Mouse (Mus musculus) small intestine, adult 2 months (tissue): Measurements from ENCODE around the gene Hpn. TPM values are rescaled to one million over a fixed set of nuclear protein-coding genes. Genes with fewer than 3 reads are reported as not detected.

ENCODE experiments used
- H3K27ac ChIP-seq: fragments of 200-500 bp; 2 replicates; pipeline ENCODE4 v1.5.1; 2012; ENCODE audit warnings: low read depth, low read length, control low read depth, inconsistent platforms; ENCODE audit not compliant: insufficient read depth
- H3K27me3 ChIP-seq: fragments of 200-500 bp; 2 replicates; pipeline ENCODE4 v1.6.1; 2012; ENCODE audit warnings: mild to moderate bottlenecking, moderate library complexity, low read length, inconsistent platforms; ENCODE audit not compliant: control insufficient read depth, insufficient read depth
- H3K36me3 ChIP-seq: fragments of 200-500 bp; 2 replicates; pipeline ENCODE4 v1.6.1; 2012; ENCODE audit warnings: mild to moderate bottlenecking, low read length, control low read depth, inconsistent platforms; ENCODE audit not compliant: control insufficient read depth, insufficient read depth
- H3K4me1 ChIP-seq: fragments of 200-500 bp; 2 replicates; pipeline ENCODE4 v1.6.1; 2012; ENCODE audit warnings: low read length, inconsistent platforms, mixed read lengths; ENCODE audit not compliant: control insufficient read depth, insufficient read depth, insufficient read length
- H3K4me3 ChIP-seq: fragments of 200-500 bp; 2 replicates; pipeline ENCODE4 v1.5.1; 2012; ENCODE audit warnings: low read depth, mild to moderate bottlenecking, control low read depth, inconsistent platforms, low read length, moderate library complexity
- CTCF ChIP-seq: fragments of 200-500 bp; IDR thresholded peaks from 2 replicates; pipeline ENCODE4 v1.5.1; 2012; ENCODE audit warnings: low read depth, mild to moderate bottlenecking, control low read depth, inconsistent platforms, low read length, moderate library complexity, mixed read lengths; ENCODE audit not compliant: insufficient replicate concordance, insufficient read length; ENCODE audit errors: extremely low read depth
- POLR2A ChIP-seq: fragments of 200-500 bp; IDR thresholded peaks from 2 replicates; pipeline ENCODE4 v1.6.1; 2012; ENCODE audit warnings: low read depth, mild to moderate bottlenecking, control low read depth, inconsistent platforms, low read length, moderate library complexity
- WGBS: fragments of 180-500 bp; shearing (Covaris S2); methylation state at CpG from one replicate; pipeline ENCODE4 v1.1.7; 2018; 5-methylcytosine and 5-hydroxymethylcytosine counted together
- polyA plus RNA-seq: library from polyadenylated mRNA; depleted of rRNA; stranded (reverse); fragments of >200 nt; gene quantifications from 2 replicates; pipeline ENCODE4 v1.2.3, GENCODE M21; 2012

Hpn gene
- polyA plus RNA-seq, 1 experiment = 4.2 TPM

DNA sequence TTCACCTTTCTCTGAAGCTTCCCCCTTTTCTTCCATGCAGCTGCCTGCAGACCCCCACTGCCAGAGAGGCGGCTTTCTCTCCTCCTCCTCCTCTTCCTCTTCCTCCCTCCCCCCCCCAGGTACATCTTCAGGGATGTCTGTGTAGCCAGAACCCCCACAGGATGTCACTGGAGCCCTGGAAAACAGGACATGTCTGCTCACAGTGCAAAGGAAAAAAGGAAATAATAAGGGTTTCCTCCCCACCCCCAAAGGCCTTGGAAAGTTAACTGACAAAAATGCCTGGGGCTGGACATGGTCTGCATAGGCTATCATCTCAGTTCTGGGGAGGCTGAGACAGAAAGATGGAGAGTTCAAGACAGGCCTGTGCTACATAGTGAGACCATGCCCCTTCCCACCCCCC lies 34.0 kb downstream of the Hpn start:
- Histone ChIP-seq H3K27ac (no peak overlapping the region), H3K4me3 (no peak overlapping the region), H3K36me3 (no peaks in the 10 kb centered on the region), H3K4me1 (no peaks in the 10 kb centered on the region), H3K27me3 (no peaks in the 10 kb centered on the region)
- WGBS = 80% methylated on average over 1 of the region's 1 CpGs
- TF ChIP-seq POLR2A (no peak), CTCF (no peak)

DNA sequence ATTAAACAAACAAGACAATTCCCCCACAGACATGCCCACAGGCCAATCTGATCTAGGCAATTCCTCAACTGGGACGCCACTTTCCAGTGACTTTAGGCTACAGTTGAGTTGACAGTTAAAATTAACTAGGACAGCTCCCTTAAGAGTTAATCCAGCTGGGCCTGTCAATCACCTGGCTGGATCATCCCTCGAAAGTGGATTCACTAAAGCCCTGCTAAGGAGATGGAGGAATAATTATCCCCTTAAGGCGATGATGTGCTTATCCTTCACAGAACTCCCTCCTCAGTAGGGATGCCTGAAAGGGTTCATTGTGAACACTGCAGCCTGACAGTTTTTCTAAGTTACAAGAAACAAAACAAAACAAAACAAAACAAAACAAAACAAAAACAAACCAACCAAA lies 34.5 kb downstream of the Hpn start:
- no peaks in the 10 kb centered on the region for H3K4me1 ChIP-seq
- H3K27ac ChIP-seq = no peak overlapping the region
- no peak for TF ChIP-seq POLR2A
- TF ChIP-seq CTCF = no peak
- 76% methylated on average over 3 of the region's 3 CpGs for WGBS
- H3K36me3 ChIP-seq = no peaks in the 10 kb centered on the region
- no peak overlapping the region for H3K4me3 ChIP-seq
- no peaks in the 10 kb centered on the region for H3K27me3 ChIP-seq

DNA sequence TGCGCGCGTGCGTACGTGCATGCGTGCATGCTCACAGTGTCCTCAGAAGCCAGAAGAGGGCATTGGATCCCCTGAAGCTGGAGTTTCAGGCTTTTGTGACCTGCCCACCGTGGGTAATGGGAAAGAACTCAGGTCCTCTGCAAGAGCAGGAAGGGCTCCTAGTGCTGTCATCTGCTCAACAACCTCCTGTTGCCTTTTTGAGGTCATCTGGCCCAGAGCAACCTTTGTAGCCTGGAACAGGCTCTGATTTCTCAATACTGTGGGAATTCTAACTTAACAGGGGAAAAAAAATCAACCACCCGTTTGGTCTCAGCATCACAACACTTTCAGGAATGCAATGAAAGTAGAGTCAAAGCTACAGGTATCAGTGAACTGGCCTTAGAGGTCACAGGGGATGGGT lies 35.4 kb downstream of the Hpn start:
- Histone ChIP-seq H3K4me3 (no peak overlapping the region), H3K4me1 (no peaks in the 10 kb centered on the region), H3K36me3 (no peaks in the 10 kb centered on the region), H3K27ac (no peak overlapping the region), H3K27me3 (no peaks in the 10 kb centered on the region)
- WGBS = 81% methylated on average over 8 of the region's 8 CpGs
- TF ChIP-seq CTCF (no peak), POLR2A (no peak)

DNA sequence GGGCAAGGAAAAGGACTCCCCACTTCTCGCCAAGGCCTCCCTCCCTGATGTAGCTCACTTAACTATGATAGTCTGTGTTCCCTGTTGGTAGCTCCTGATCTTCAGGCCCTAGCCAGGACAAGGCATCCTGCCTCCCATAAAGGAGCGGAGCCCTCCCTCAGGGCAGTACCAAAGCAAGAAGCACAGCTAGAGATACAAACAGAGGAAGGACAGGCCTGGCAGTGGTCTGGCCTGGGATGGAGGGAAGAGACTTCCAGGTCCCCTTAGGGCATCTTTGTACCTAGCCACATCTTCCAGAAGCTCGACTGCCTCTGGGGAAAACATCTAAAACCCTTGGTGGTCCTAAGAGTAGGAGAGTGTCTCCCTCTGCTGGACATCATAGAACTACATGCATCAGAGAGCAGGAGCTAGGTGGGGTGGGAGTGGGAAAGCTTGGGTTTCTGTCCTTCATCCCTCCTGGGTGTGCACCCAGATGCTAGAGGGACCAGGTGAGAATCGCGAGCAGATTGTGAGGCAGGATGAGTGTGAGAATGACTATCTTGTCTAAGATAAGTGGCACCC lies 37.1 kb downstream of the Hpn start:
- no peak overlapping the region for H3K27ac ChIP-seq
- no peaks in the 10 kb centered on the region for H3K36me3 ChIP-seq
- WGBS = 42% methylated on average over 5 of the region's 5 CpGs
- H3K4me1 ChIP-seq = no peaks in the 10 kb centered on the region
- no peak overlapping the region for H3K4me3 ChIP-seq
- no peaks in the 10 kb centered on the region for H3K27me3 ChIP-seq
- TF ChIP-seq CTCF = peak; percentile 54; the same call in 1 of the 2 replicates
- TF ChIP-seq POLR2A = no peak

DNA sequence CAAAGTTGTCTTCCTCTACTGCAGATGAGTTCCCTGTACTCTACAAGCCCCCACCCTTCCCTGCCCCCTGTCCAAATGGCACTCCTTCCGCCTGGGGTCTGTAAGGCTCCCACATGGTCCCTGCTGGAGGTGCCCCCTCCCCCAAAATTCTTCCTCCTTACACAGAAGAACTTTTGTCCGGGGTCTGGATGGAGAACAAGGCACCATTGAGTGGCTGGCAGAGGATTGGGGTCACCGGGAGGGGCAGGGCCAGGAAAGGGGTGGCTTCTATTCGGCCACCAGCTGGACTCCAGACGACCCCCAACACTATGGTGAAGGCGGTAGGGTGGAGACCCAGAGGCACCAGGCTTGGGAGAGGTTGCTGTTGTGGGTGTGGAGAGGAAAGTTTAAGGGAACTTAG lies 37.6 kb downstream of the Hpn start:
- no peaks in the 10 kb centered on the region for H3K36me3 ChIP-seq
- no peaks in the 10 kb centered on the region; the same call in 1 of the 2 replicates for H3K4me1 ChIP-seq
- H3K27me3 ChIP-seq = no peaks in the 10 kb centered on the region
- H3K27ac ChIP-seq = no peak overlapping the region
- no peak for TF ChIP-seq CTCF
- TF ChIP-seq POLR2A = no peak
- no peak overlapping the region for H3K4me3 ChIP-seq
- 63% methylated on average over 6 of the region's 6 CpGs for WGBS

DNA sequence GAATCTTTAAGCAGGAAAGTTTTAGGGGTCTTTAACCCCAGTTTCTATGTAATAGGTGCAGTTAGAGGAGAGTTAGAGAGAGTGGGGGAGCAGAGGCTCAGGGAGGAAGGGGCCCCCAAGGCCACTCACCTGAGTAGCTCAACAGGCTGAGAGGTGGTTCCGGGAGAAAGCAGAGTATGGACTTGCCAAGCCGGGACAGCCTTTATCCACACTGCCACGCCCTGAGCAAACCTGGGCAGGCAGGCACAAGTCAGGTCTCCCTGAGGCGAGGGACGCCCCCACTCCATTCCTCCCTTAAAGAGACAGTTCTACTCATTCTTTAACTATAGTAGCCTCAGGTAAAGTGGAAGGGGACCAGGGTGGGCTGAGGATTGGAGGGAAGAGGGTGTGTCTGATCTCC lies 38.6 kb downstream of the Hpn start, which contains the start of gene Fxyd3:
TSS of gene Fxyd3 (minus strand) at position 213 of the 400 bp plus-strand sequence.
- H3K27me3 ChIP-seq = no peaks in the 10 kb centered on the region
- no peak within 1 kb of the TSS for H3K27ac ChIP-seq
- TF ChIP-seq POLR2A (no peak), CTCF (no peak)
- WGBS = 15% methylated on average over 5 of the region's 5 CpGs
- no peaks in the 10 kb centered on the region for H3K36me3 ChIP-seq
- H3K4me1 ChIP-seq = no peaks in the 10 kb centered on the region; the same call in 1 of the 2 replicates
- peak within 1 kb of the TSS; percentile 28 for H3K4me3 ChIP-seq

DNA sequence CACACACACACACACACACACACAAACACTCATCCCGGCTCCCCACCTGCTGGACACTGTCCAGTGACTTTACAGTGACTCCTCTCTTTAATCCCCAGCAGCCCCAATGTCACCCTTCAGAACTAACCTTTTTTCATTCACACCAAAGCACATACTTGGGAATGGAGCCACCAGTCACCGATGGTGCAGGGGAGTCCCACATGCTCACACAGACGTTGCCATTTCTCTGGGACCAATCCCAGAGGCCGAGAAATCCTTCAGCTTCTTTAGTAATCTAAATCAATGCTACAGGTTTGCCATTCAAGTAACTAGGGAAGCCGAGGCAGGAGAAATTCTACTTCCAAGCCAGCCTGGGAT lies 40.4 kb downstream of the Hpn start:
- no peaks in the 10 kb centered on the region for H3K36me3 ChIP-seq
- TF ChIP-seq POLR2A = no peak
- TF ChIP-seq CTCF = no peak
- no peaks in the 10 kb centered on the region for H3K27me3 ChIP-seq
- H3K27ac ChIP-seq = no peak overlapping the region
- WGBS = 37% methylated on average over 5 of the region's 5 CpGs
- H3K4me1 ChIP-seq = no peaks in the 10 kb centered on the region; the same call in 1 of the 2 replicates
- no peak overlapping the region for H3K4me3 ChIP-seq
